9 mouse cellular contexts compared by ENCODE assay signal in genomic region chr11:35798874-35799273, GRCm38 (mm10). TPM values are rescaled to one million over a fixed set of nuclear protein-coding genes. Genes with fewer than 3 reads are reported as not detected.
A peak's percentile ranks its signal among the peaks of the same experiment; 100 is the strongest.
DNase-seq lines count a peak whose midpoint lies in the region; ATAC-seq and TF ChIP-seq lines count a peak whose summit lies in the region.
"Had no signal": no experiment of that assay in that cellular context is flagged by ENCODE, and none has a peak within 500 bp of the region (broad histone marks: within the 10 kb centered on the region; RNA-seq: fewer than 3 reads in every experiment).

Gene Fbll1 (minus strand): TSS chr11:35798884.

- peak within 1 kb of the TSS; percentile 41 for H3K4me3 ChIP-seq in gastrocnemius, adult 2 months
- no peak within 1 kb of the TSS for H3K4me3 ChIP-seq in MEL (ENCODE audit: control insufficient read depth in 1 of 2, insufficient read depth in 1 of 2, low read depth in 2 of 2, low read length in 2 of 2)
- H3K4me3 ChIP-seq in heart, embryonic 15.5 days, result peak within 1 kb of the TSS; percentile 32

- no peaks in the 10 kb centered on the region for H3K4me1 ChIP-seq in MEL (ENCODE audit: control insufficient read depth in 1 of 2, insufficient read depth in 2 of 2, low read length in 2 of 2)
- peaks cover 11% of the 10 kb centered on the region for H3K4me1 ChIP-seq in heart, embryonic 15.5 days (replicated peaks)

- ATAC-seq in heart, embryonic 15.5 days (replicated peaks; ENCODE audit: insufficient number of reproducible peaks, insufficient read depth, low FRiP score, low read depth), result no peak

- DNase-seq in gastrocnemius, adult 2 months, result peak; percentile 29
- DNase-seq in gastrocnemius, adult 18-20 months (ENCODE audit: low spot score), result no peak
- DNase-seq in MEL (ENCODE audit: low read depth, low spot score), result peak; percentile 35
- DNase-seq in cerebellum, postnatal 25 days, result peak; percentile 27 to 30
- DNase-seq in kidney, postnatal 14 days, result peak; percentile 67
- DNase-seq in lung, postnatal 10 days, result peak; percentile 68
- DNase-seq in splenic B cell, adult 2 months (ENCODE audit: low read depth, low spot score), result peak; percentile 38

- no peaks in the 10 kb centered on the region for H3K9me3 ChIP-seq in MEL (replicated peaks; ENCODE audit: insufficient read depth, low read length)
- no peaks in the 10 kb centered on the region for H3K9me3 ChIP-seq in heart, embryonic 15.5 days (replicated peaks)

- TF ChIP-seq RAD21 in MEL (IDR thresholded peaks at IDR 0.05; ENCODE audit: low read depth, low read length), result no peak

- intact Hi-C loops in gastrocnemius, adult 2 months (cut with DNase I), result no loop called here

- H3K27me3 ChIP-seq in MEL (ENCODE audit: control insufficient read depth in 1 of 2, insufficient read depth in 2 of 2, low read length in 2 of 2), result no peaks in the 10 kb centered on the region
- peaks cover 56% of the 10 kb centered on the region for H3K27me3 ChIP-seq in heart, embryonic 15.5 days
- H3K27me3 ChIP-seq in splenic B cell, adult 2 months (ENCODE audit: control insufficient read depth, insufficient read depth, low read length, poor library complexity, severe bottlenecking), result no peaks in the 10 kb centered on the region; the same call in 1 of the 2 replicates

- no peaks in the 10 kb centered on the region for H3K36me3 ChIP-seq in MEL (ENCODE audit: control insufficient read depth in 1 of 2, insufficient read depth in 2 of 2, low read length in 2 of 2)
- no peaks in the 10 kb centered on the region for H3K36me3 ChIP-seq in heart, embryonic 15.5 days
- no peaks in the 10 kb centered on the region for H3K36me3 ChIP-seq in splenic B cell, adult 2 months (ENCODE audit: control insufficient read depth, insufficient read depth, low read length, poor library complexity, severe bottlenecking)

- no peak within 1 kb of the TSS for H3K27ac ChIP-seq in gastrocnemius, adult 2 months
- no peak within 1 kb of the TSS for H3K27ac ChIP-seq in MEL (ENCODE audit: control insufficient read depth, low read depth, low read length)
- no peak within 1 kb of the TSS for H3K27ac ChIP-seq in heart, embryonic 15.5 days
- H3K27ac ChIP-seq: macrophage had no signal

- H3K4me2 ChIP-seq in heart, embryonic 15.5 days, result peak within 1 kb of the TSS; percentile 58

- TF ChIP-seq POLR2A in MEL (IDR thresholded peaks at IDR 0.05; ENCODE audit: control insufficient read depth in 1 of 2, insufficient read depth in 1 of 2, low read depth in 1 of 2, low read length in 2 of 2, poor library complexity in 1 of 2), result no peak

- TF ChIP-seq EP300 in MEL (IDR thresholded peaks at IDR 0.05; ENCODE audit: low read depth in 1 of 2, low read length in 2 of 2), result no peak

- 19% methylated on average over 11 of the region's 11 CpGs for WGBS in heart, embryonic 15.5 days

- no peak within 1 kb of the TSS for H3K9ac ChIP-seq in MEL (ENCODE audit: control insufficient read depth, low read depth, low read length, poor library complexity, severe bottlenecking)
- no peak within 1 kb of the TSS for H3K9ac ChIP-seq in heart, embryonic 15.5 days

- no peaks in the 10 kb centered on the region for H3K79me2 ChIP-seq in MEL (ENCODE audit: control insufficient read depth, insufficient read depth, low read length, poor library complexity)

- TF ChIP-seq CTCF in gastrocnemius, adult 2 months (IDR thresholded peaks at IDR 0.05), result no peak
- no peak for TF ChIP-seq CTCF in MEL (IDR thresholded peaks at IDR 0.05 in 2 of 3, conservative IDR thresholded peaks at IDR 0.05 in 1 of 3; ENCODE audit: control insufficient read depth in 1 of 3, insufficient read depth in 1 of 3, low read depth in 2 of 3, low read length in 3 of 3, poor library complexity in 1 of 3, severe bottlenecking in 1 of 3)

TF ChIP-seq in MEL, 35 proteins besides CTCF, POLR2A, EP300 and RAD21:
- TF ChIP-seq TCF12 (IDR thresholded peaks at IDR 0.05; ENCODE audit: low read depth, low read length) (no peak), SIN3A (IDR thresholded peaks at IDR 0.05; ENCODE audit: low read length) (0 out of 2 replicates have a peak, but pooled peaks have one; percentile 26)
TF ChIP-seq in MEL: peak in this region for 1.

RNA-seq across cellular contexts. Expression of gene Fbll1, which starts in this region (rescaled TPM):
- total RNA-seq in gastrocnemius, adult 2 months (2021), result not detected
- total RNA-seq in gastrocnemius, adult 18-20 months (2021), result not detected
- not detected in 2 replicates for total RNA-seq in MEL (2012; rRNA removed)
- polyA plus RNA-seq in MEL (2012; ENCODE audit: insufficient read depth in 1 of 2, insufficient read length in 2 of 2, low read depth in 1 of 2, low replicate concordance in 2 of 2, missing spikeins in 1 of 2), result not detected
- 0.18 TPM in 1 of 2 replicates, not detected in the other for polyA plus RNA-seq in heart, embryonic 15.5 days (2015; fragmentation: Nextera tagmentation; extraction: Ambion mirVana)
- polyA plus RNA-seq: macrophage had no signal

Comparison
In these comparisons a context has a peak if more than half of its experiments do, and no peak if none do; other contexts are left out.
1. Peak in DNase-seq and H3K4me3 ChIP-seq in gastrocnemius, adult 2 months; RNA of the gene not detected or under 1 TPM.
2. Peak in DNase-seq in MEL; RNA of the gene not detected or under 1 TPM.